Mouse (Mus musculus) heart, embryonic 13.5 days (tissue): ENCODE results near the gene Mrpl37. TPM values are rescaled to one million over a fixed set of nuclear protein-coding genes. Genes with fewer than 3 reads are reported as not detected.

Experiments
- ATAC-seq: fragments of 200-750 bp; cut with Nextera tagmentation; 2 replicates; pipeline ENCODE4 v1.8.0; 2017; ENCODE audit warnings: moderate TSS enrichment; ENCODE audit not compliant: insufficient number of reproducible peaks, low FRiP score, low TSS enrichment; ENCODE audit errors: extremely low read depth
- H3K27ac ChIP-seq: fragments of 300-500 bp; sonication (generic); replicated peaks from 2 replicates; pipeline ENCODE4 v1.5.1; 2015; ENCODE audit warnings: moderate library complexity, mild to moderate bottlenecking, inconsistent platforms
- H3K27me3 ChIP-seq: fragments of 300-500 bp; sonication (generic); replicated peaks from 2 replicates; pipeline ENCODE4 v1.6.1; 2015; ENCODE audit warnings: mild to moderate bottlenecking, inconsistent platforms
- H3K36me3 ChIP-seq: fragments of 300-500 bp; sonication (generic); 2 replicates; pipeline ENCODE4 v1.6.1; 2015; ENCODE audit warnings: mild to moderate bottlenecking, inconsistent platforms
- H3K4me1 ChIP-seq: fragments of 300-500 bp; sonication (generic); 2 replicates; pipeline ENCODE4 v1.6.1; 2015; ENCODE audit warnings: inconsistent platforms
- H3K4me2 ChIP-seq: fragments of 300-500 bp; sonication (generic); 2 replicates; pipeline ENCODE4 v1.6.1; 2015; ENCODE audit warnings: inconsistent platforms, mild to moderate bottlenecking, moderate library complexity
- H3K4me3 ChIP-seq: fragments of 300-500 bp; sonication (generic); 2 replicates; pipeline ENCODE4 v1.5.1; 2015; ENCODE audit warnings: moderate library complexity, mild to moderate bottlenecking, inconsistent platforms
- H3K9ac ChIP-seq: fragments of 300-500 bp; sonication (generic); 2 replicates; pipeline ENCODE4 v1.6.1; 2015; ENCODE audit warnings: inconsistent platforms, mild to moderate bottlenecking, moderate library complexity
- H3K9me3 ChIP-seq: fragments of 300-500 bp; sonication (generic); 2 replicates; pipeline ENCODE4 v1.6.1; 2016; ENCODE audit warnings: inconsistent platforms
- WGBS: fragments of 180-500 bp; shearing (Covaris S2); methylation state at CpG from one replicate; pipeline ENCODE4 v1.1.7; 2015; ENCODE audit warnings: mixed read lengths; 5-methylcytosine and 5-hydroxymethylcytosine counted together
- polyA plus RNA-seq: library from polyadenylated mRNA; unstranded; fragments of >200 nt; fragmentation: Nextera tagmentation; extraction: Ambion mirVana; gene quantifications from 2 replicates; pipeline ENCODE4 v1.2.1, GENCODE M21; 2015

The Mrpl37 gene
- polyA plus RNA-seq, 1 experiment from 2014 or later = 86.4 TPM

DNA sequence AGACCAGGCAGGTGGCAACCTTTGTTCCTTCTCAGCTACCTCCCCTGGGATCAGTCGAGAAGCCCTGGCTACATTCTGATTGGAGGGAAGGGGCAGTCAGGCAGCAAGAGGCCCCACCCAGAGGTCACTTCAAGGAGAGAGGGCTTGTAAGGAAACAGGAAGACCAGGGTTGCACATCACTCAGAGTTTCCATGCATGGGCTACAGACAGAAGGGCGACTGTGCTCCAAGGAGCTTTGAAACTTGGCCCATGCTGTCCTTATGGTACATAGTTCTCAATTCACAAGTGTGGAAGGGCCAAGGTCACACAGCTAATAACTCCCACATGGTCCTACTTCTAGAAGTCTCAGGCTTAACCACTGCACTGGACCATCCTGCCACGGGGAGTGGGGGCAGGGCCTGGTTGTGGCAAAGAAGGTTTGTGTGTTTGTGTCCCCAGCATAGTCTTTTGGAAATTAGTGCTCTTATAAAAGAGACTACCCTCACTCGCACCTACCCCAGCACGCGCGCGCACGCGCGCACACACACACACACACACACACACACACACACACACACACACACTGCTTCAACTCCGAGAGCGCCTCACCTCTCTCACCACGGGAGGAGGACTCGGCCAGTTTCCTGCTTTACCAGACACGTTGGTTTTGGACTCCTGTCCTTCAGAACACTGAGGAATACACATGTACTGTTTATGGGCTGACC, 28.0 kb upstream of the Mrpl37 start:
- Histone ChIP-seq H3K9ac (no peak overlapping the region), H3K4me2 (no peak overlapping the region), H3K4me3 (no peak overlapping the region), H3K27me3 (peaks cover 10% of the 10 kb centered on the region), H3K36me3 (no peaks in the 10 kb centered on the region), H3K4me1 (peaks cover 13% of the 10 kb centered on the region), H3K9me3 (no peaks in the 10 kb centered on the region), H3K27ac (no peak overlapping the region)
- WGBS = 74% methylated on average over 16 of the region's 16 CpGs
- ATAC-seq = no peak

DNA sequence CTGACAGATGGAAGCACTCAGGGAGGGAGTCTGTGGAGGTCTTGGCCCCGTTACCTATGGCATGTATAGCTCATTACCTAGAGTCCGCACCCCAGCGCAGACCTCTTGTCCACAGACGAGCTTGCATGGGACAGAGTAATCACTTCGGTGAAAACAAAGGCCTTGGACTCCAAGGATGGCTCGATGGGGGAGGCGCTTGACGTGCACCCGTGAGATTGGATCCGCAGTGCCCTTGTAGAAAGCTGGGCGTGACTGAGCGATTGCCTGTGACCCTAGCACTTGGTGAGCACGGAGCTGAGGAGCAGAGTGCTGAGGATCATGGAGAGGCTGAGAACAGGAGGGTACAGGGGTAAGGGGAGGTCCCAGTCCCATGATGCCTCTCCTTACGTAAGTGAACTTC, 25.0 kb upstream of the Mrpl37 start:
- no peak overlapping the region for H3K27ac ChIP-seq
- ATAC-seq = no peak
- no peaks in the 10 kb centered on the region; the same call in 1 of the 2 replicates for H3K27me3 ChIP-seq
- H3K4me2 ChIP-seq = no peak overlapping the region
- peaks cover 8% of the 10 kb centered on the region for H3K4me1 ChIP-seq
- no peaks in the 10 kb centered on the region for H3K9me3 ChIP-seq
- H3K9ac ChIP-seq = no peak overlapping the region
- H3K4me3 ChIP-seq = no peak overlapping the region
- WGBS = 79% methylated on average over 14 of the region's 14 CpGs
- no peaks in the 10 kb centered on the region for H3K36me3 ChIP-seq

DNA sequence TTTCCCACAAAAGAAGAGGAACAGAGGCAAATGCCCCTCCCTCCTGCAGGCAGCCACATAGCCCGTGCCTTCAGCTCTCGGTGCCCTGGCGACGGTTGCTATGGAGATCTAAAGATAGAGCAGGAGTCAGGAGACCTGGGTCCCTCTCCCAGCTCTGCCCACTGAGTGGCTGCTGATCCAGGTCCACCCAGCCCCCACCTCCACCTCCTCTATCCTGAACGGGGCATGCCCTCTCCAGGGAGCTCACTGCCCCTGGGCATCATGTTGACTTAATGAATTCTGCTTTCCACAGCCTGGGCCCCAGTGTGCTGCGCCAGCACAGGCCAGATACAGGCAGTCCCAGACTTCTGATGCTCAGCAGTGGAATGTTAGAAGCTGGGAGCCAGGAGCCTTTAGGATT, 18.2 kb upstream of the Mrpl37 start:
- Histone ChIP-seq H3K36me3 (no peaks in the 10 kb centered on the region), H3K4me3 (no peak overlapping the region), H3K4me1 (peaks cover 23% of the 10 kb centered on the region), H3K9ac (no peak overlapping the region), H3K27me3 (no peaks in the 10 kb centered on the region), H3K27ac (peak overlapping the region; percentile 41), H3K4me2 (no peak overlapping the region; the same call in 1 of the 2 replicates), H3K9me3 (no peaks in the 10 kb centered on the region)
- 18% methylated on average over 6 of the region's 6 CpGs for WGBS
- ATAC-seq = peak; percentile 33

DNA sequence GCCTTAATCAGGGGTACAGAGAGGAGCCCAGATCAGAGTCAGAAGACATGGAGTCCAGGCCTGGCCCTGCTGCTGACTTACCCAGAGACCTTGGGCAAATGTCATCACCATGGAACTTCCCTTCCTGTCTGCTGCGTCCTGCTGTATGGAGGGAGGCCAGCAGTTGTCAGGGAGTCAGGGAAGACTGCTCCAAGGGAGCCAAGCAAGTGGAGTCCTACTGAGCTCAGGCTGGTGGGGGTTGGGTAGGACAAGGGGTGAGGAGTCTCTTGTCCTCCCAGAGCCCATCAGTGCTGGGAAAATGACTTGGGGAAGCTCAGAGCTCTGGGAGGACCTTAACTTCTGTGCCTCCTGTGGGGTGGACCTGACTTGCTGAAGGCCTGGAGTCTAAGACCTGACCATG, 17.7 kb upstream of the Mrpl37 start:
- Histone ChIP-seq H3K4me1 (peaks cover 29% of the 10 kb centered on the region), H3K9me3 (no peaks in the 10 kb centered on the region), H3K27me3 (no peaks in the 10 kb centered on the region), H3K9ac (no peak overlapping the region), H3K27ac (no peak overlapping the region; the same call in 1 of the 2 replicates), H3K4me2 (no peak overlapping the region), H3K4me3 (no peak overlapping the region), H3K36me3 (no peaks in the 10 kb centered on the region)
- no peak for ATAC-seq
- WGBS = 17% methylated on average over 1 of the region's 1 CpGs

DNA sequence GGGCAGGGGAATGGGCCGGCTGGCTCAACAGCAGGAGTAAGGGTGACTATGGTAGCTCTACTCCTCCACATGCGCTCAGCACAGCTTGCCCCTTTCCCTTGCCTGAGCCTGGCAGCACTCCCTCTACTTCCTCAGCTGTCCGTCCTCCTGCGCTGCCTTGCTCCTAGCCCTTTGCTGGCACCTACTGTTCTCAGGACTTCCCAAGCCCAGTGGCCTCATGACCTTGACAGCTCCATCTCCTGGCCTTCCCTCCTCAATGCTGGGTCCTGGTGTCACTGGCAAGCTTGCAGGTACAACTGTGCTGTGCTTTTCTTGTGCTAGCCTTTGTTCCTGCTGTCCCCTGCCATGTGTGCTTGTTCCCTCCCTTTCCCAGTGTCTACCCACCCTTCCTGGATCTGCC, 16.5 kb upstream of the Mrpl37 start:
- no peak overlapping the region for H3K4me2 ChIP-seq
- no peaks in the 10 kb centered on the region for H3K36me3 ChIP-seq
- 85% methylated on average over 4 of the region's 4 CpGs for WGBS
- H3K9me3 ChIP-seq = no peaks in the 10 kb centered on the region
- H3K27ac ChIP-seq = no peak overlapping the region
- no peak for ATAC-seq
- H3K27me3 ChIP-seq = no peaks in the 10 kb centered on the region
- H3K9ac ChIP-seq = no peak overlapping the region
- no peak overlapping the region for H3K4me3 ChIP-seq
- peaks cover 34% of the 10 kb centered on the region for H3K4me1 ChIP-seq

DNA sequence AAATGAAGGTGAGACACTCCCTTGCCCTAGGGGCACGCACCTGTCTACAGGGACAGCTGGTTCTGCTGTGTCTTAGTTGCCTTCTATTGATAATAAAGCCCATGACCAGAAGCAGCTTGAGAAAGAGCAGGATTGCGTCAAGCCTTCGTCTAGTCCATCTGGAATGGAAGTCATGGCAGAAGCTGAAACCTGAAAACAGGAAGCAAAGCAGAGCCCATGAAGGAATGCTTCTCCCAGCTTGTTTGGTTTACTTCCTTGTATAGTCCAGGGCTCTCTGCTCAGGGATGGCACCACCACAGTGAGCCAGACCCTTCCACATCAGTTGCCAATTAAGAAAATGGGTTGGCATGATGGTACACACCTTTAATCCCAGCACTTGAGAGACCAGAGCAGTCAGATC, 15.5 kb upstream of the Mrpl37 start:
- no peaks in the 10 kb centered on the region for H3K27me3 ChIP-seq

DNA sequence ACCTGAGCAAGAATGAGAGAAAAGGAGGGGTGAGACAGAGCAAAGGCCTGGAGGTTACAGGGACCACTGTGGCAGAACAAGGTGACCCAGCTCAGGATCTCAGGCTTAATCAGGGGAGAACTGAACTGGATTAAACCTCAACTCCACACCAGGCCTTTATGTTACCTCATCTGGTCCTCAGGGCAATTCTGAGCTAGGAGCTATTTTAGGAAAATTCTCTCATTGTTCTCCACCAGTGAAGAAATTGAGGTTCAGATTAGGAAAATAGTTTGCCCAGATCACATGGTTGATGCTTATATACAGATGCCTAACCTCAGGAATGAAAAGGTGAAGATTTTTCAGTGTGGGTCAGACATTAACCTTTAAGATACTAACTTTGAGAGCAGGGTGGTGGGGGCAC, 13.0 kb upstream of the Mrpl37 start:
- no peak overlapping the region for H3K27ac ChIP-seq

More for the DNA sequence above, 15.5 kb upstream of the Mrpl37 start:
- H3K4me3 ChIP-seq = no peak overlapping the region
- H3K4me1 ChIP-seq = peaks cover 34% of the 10 kb centered on the region
- 84% methylated on average over 3 of the region's 3 CpGs for WGBS
- no peak overlapping the region for H3K4me2 ChIP-seq
- no peaks in the 10 kb centered on the region for H3K36me3 ChIP-seq
- H3K27ac ChIP-seq = no peak overlapping the region
- H3K9ac ChIP-seq = no peak overlapping the region
- H3K9me3 ChIP-seq = no peaks in the 10 kb centered on the region
- no peak for ATAC-seq

DNA sequence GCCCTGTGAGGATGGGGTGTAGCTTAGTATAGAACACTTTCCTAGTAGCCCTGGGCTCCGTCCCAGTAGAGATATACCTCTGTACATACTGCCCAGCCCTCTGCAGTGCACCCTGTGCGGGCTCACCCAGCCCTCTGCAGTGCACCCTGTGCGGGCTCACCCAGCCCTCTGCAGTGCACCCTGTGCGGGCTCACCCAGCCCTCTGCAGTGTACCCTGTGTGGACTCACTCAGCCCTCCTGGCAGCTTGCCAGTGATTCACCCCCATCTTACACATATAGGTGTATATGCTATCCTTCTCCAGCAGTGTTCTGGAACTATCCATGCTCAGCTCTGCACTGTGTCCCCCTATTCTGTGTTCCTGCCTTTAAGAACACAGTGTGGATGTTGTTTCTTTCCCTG, 12.2 kb upstream of the Mrpl37 start:
- WGBS = 76% methylated on average over 4 of the region's 4 CpGs
- H3K4me3 ChIP-seq = no peak overlapping the region
- peaks cover 21% of the 10 kb centered on the region for H3K4me1 ChIP-seq
- H3K36me3 ChIP-seq = no peaks in the 10 kb centered on the region
- ATAC-seq = no peak
- H3K9ac ChIP-seq = peak overlapping the region; percentile 14; the same call in 1 of the 2 replicates
- H3K27ac ChIP-seq = no peak overlapping the region
- no peaks in the 10 kb centered on the region for H3K9me3 ChIP-seq
- no peaks in the 10 kb centered on the region for H3K27me3 ChIP-seq
- no peak overlapping the region for H3K4me2 ChIP-seq

More for the DNA sequence above, 13.0 kb upstream of the Mrpl37 start:
- ATAC-seq = no peak
- Histone ChIP-seq H3K4me2 (no peak overlapping the region), H3K9ac (no peak overlapping the region; the same call in 1 of the 2 replicates), H3K27me3 (no peaks in the 10 kb centered on the region), H3K4me3 (no peak overlapping the region), H3K36me3 (no peaks in the 10 kb centered on the region), H3K4me1 (peaks cover 30% of the 10 kb centered on the region), H3K9me3 (no peaks in the 10 kb centered on the region)

DNA sequence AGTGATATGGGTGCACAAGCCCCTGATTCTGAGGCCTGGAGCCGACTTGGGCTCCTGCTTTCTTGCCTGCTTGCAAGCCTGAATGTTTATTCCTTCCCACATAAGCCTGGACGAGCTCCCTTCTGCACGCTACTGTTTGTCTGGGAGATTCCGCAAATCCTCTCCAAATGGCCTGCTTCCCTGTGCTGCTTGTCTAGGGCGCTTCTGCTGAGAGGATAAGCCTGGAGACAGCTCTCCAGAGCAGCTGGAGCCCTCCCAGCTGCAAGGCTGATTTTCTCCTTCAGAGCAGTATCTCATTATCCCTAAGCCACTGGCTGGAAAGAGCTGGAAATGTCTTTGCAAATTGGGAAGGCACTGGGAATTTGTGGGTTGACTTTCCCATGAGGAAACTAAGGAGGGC, 8.8 kb upstream of the Mrpl37 start:
- no peak overlapping the region for H3K9ac ChIP-seq
- H3K4me3 ChIP-seq = no peak overlapping the region
- no peaks in the 10 kb centered on the region for H3K9me3 ChIP-seq
- H3K27me3 ChIP-seq = no peaks in the 10 kb centered on the region; the same call in 1 of the 2 replicates
- H3K4me2 ChIP-seq = no peak overlapping the region
- no peak overlapping the region for H3K27ac ChIP-seq
- H3K36me3 ChIP-seq = no peaks in the 10 kb centered on the region
- ATAC-seq = no peak
- peaks cover 19% of the 10 kb centered on the region for H3K4me1 ChIP-seq
- WGBS = 70% methylated on average over 5 of the region's 5 CpGs

DNA sequence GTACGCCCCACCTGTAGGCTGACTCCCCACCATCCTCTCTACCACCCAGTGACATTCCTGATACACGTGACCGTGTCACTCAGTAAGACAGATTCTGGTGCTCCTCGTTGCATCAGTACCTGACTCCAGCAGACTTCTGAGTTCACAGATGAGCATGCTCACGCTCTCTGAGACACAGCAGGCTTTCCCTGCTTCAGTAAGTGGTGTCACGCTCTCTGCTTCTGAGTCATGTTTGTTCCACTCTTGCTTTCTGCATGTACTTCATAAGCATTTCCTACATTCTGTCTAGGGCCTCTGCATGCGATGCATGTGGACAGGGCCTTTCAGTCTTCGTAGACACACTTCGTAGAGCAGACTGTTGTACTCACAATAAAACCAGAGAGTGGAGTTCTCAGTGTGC, 5.7 kb upstream of the Mrpl37 start:
- no peak overlapping the region for H3K9ac ChIP-seq

DNA sequence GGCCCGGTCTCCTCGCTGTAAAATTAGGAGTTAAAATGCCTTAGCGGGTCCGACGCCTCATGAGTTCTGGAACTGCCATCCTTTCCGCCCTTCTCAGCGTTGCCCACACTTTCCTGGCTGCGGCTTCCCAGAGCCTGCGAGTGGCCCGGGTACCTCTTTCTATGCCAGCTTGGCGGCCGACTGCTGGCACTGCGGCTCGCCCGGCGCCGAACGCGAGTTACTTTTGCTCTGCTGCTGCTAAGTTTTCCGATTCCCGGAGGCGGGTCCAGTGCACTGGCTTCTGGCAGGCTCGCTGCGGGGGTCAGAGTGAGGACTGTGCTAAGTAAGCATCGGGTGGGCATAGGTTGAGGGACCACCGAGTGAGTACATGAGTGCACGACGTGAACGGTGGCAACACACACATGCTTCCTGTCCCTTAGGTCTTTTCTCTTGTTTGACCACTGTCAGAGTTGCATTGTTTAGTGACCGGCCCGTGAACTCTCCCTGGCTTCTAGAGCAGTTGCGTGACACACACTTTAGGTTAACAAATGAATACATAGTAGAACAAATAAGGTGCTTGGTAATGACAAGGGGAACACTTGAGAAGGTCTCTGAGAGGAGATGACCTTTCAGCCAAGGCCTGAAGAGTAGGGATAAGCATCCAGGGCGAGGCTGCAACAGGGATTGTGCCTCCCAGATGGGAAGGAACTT, 628 bp upstream of the Mrpl37 start:
- H3K36me3 ChIP-seq = peaks cover 24% of the 10 kb centered on the region
- H3K27ac ChIP-seq = 0 out of 2 replicates have a peak overlapping the region, but pooled peaks have one; percentile 44
- ATAC-seq = no peak
- 5% methylated on average over 33 of the region's 33 CpGs for WGBS
- peaks cover 18% of the 10 kb centered on the region for H3K4me1 ChIP-seq
- peak overlapping the region; percentile 86 for H3K9ac ChIP-seq
- peak overlapping the region; percentile 75 for H3K4me3 ChIP-seq
- no peaks in the 10 kb centered on the region for H3K9me3 ChIP-seq
- peaks cover 11% of the 10 kb centered on the region; the same call in 1 of the 2 replicates for H3K27me3 ChIP-seq
- H3K4me2 ChIP-seq = peak overlapping the region; percentile 99

More for the DNA sequence above, 5.7 kb upstream of the Mrpl37 start:
- H3K4me2 ChIP-seq = no peak overlapping the region
- H3K9me3 ChIP-seq = no peaks in the 10 kb centered on the region
- peaks cover 8% of the 10 kb centered on the region for H3K4me1 ChIP-seq
- no peak for ATAC-seq
- H3K4me3 ChIP-seq = no peak overlapping the region
- H3K36me3 ChIP-seq = no peaks in the 10 kb centered on the region
- WGBS = 78% methylated on average over 9 of the region's 9 CpGs
- H3K27ac ChIP-seq = no peak overlapping the region
- H3K27me3 ChIP-seq = peaks cover 11% of the 10 kb centered on the region; the same call in 1 of the 2 replicates
